Mouse (Mus musculus) CD4-positive, CD25-positive, alpha-beta regulatory T cell, adult 9 weeks (primary cell): ENCODE measurements around the gene Pde7b. TPM values are rescaled to one million over a fixed set of nuclear protein-coding genes. Genes with fewer than 3 reads are reported as not detected.

Experiments used
- polyA plus RNA-seq: library from polyadenylated mRNA; unstranded; fragments of 100-300 nt; shearing (Covaris generic); gene quantifications from one replicate; pipeline ENCODE4 v1.2.1, GENCODE M21; 2017

Pde7b gene
- 0.12 TPM for polyA plus RNA-seq

DNA sequence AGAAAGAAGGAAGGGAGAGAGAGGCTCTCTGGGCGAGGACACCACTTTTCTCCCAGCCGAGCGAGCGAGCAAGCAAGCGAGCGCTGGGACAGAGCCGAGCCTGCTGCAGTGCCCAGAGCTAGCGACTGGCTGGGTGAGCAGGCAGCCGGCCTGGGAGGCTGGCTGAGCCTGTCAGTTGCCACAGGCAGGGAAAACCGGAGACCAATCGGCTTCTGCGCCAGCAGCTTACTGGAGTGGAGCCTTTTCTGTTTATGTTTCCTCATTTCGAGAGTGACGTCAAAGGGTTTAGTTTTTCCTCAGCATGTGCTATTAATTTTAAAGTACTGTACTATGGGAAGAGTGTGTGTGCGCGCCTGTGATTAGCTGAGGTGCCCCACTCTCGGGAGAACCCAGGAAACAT lies at the start of gene Pde7b:
Gene Pde7b, minus strand, starts transcription at position 173 of the 400 bp plus-strand sequence.

Other genes starting within 250 kb of the Pde7b start
- gene Ahi1, start 227.5 kb upstream of the Pde7b start, polyA plus RNA-seq: 6.2 TPM